Mouse (Mus musculus): Measurements from ENCODE around the gene Hist4h4.

Hist4h4 gene

DNA sequence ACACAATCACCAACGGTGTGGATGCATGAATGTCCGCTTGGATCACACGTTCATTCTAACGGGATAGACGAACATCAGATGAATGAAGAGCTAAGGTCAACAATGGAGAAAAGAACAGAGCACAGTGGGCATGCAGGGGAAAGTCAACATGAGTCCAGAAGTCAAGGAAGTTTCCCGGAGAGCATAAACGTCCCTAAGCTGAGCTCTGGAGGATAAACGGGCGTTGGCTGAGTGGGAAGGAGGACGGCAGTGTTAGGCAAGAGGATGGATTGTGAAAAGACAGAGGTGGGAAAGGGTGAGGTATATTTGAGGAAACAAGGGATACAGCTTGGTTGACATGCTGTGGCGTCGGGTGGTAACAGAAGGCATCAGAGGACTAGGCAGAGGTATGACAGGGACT is 22.1 kb downstream of the Hist4h4 start:
- DNase-seq (ENCODE audit: low spot score) = no peak

DNA sequence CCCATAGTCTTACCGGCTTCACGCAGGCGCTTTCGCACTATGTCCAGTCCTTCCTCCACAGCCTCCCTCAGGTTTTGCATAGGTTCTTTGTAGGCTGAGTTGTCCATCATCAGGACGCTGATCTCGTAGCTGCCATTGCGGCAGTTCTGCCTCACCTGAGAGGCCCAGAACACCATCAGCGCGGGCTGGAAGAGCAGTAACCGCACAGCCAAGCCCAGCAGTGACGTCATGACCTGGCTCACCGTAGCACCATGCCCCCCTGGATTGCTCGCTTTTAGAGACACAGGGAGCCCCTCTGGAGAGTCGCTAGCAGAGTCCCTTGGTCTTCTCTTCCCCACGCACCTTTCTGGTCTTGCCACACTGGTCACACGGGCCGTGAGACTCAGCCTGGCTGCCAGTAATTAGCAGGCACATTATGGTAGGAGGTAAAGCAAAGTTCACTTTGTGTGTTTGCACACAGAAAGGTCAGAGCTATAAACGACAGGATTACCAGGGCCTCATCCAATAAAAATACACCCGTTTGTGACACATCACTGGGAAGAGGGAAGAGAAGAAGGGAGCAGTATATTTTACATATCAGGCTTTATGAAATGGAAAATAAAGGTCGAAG is 22.7 kb downstream of the Hist4h4 start, which contains the start of gene Gucy2c:
TSS of gene Gucy2c (minus strand) at position 389 of the 610 bp plus-strand sequence.
- no peak for DNase-seq (ENCODE audit: low spot score)

DNA sequence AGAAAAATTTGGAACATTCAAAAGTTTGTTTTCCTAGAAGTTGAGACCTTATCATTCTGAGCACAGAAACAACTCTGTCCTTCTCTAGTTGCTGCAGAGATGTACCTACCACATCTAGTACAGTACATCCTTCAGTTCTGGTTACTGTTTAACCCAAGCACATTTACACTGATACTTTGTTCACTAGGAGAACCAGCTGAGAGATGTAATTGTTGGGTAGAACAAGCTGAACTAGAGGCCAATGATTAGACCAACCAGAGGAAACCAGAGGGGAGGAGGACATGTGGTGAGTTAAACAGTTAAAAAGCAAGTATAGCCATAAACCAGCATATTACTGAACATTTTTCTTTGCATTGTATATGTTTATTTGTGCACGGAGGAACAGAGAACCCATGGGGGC is 27.8 kb downstream of the Hist4h4 start:
- DNase-seq (ENCODE audit: low spot score) = no peak

DNA sequence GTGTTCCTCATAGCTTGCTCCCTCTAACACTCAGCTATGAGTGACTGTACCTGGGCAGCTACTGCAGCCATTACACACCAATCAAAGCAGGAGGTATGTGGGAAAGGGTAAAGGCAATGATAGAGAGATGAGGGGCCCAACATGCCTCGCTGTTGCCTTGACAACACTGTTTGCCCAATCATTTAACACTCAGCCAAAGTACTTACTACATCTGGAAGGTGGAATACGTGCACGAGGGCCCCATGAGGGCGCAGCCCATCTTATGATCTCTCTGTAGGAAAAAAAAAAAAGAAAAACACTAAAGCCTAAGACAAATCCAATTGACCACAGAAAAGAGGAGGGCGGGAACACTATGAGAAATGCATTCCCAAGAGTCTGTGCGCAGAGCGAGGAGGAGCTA is 34.4 kb downstream of the Hist4h4 start:
- no peak for DNase-seq (ENCODE audit: low spot score)

DNA sequence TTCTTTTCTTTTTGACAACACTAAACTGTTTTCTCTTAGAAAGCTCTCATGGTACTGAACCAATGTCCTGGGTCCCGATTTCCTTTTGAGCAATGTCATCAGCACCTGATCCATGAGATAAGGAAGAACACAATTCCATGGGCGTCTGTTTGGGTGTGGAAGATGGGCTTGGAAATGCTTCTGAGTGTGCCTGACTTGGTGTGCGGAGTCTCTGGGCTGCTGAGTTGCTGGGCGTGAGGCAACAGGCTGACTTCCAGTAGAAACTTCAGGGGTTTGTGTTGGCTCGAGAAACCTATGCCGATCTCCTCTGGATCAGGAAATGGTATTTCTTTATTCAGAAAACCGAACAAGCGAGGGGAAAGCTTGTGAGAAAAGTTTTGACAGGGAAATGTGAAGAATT is 35.1 kb downstream of the Hist4h4 start:
- DNase-seq (ENCODE audit: low spot score) = no peak

DNA sequence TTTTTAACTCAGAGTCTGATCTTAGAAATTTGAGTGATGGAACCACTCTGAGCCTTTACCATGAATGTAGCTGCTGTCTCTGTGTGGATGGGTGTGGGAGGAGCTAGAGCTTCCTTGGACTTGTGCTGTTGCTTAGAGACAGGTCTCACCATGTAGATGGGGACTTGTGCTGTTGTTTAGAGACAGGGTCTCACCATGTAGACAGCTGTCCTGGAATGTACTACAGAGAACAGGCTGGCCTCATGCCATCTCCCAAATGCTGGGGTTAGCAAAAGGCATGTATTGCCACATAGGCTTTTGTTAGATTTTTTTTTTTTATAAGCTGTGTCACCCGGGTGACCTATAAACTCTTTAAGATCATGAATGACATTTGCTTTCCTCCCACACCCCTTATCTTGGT is 40.3 kb downstream of the Hist4h4 start:
- DNase-seq (ENCODE audit: low spot score) = no peak

Measured in left cerebral cortex, adult 11 months (tissue).